Mouse (Mus musculus) embryonic fibroblast, embryonic 13.5 days (primary cell): ENCODE measurements around the gene St3gal6.

Source experiments
- CTCF ChIP-seq: IDR thresholded peaks from 2 replicates; pipeline ENCODE4 v1.5.1; 2011; ENCODE audit warnings: mild to moderate bottlenecking, control low read depth, low read length, moderate library complexity, borderline replicate concordance; ENCODE audit not compliant: insufficient read depth
- POLR2A ChIP-seq: IDR thresholded peaks from 2 replicates; pipeline ENCODE4 v1.6.1; 2011; ENCODE audit warnings: low read depth, mild to moderate bottlenecking, control low read depth, low read length, moderate library complexity

DNA sequence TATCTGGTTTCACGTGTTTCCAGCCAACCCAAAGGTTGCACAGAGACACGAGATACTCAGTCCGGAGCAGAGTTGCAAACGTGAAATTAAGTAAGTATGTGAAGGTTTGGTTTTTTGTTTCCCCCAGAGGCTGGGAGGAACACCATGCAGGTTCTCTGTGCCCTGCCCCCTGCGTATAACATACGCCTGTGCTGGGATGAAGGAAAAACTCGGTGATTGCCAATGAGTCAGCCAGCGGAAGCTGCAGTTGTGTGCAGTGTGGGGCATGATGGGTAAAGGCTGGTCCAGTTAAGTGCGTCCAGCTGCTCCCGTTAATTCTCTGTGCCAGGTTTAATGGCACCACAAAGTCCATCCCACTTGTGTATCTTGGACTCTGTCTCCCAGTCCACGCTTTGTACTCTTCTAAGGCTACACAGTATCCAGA, 4.4 kb downstream of the St3gal6 start:
- TF ChIP-seq CTCF (no peak), POLR2A (no peak)
